Mouse (Mus musculus) heart, postnatal 10 days (tissue): Measurements from ENCODE around the gene Myom1. TPM values are rescaled to one million over a fixed set of nuclear protein-coding genes. Genes with fewer than 3 reads are reported as not detected.
A peak's percentile ranks its signal among the peaks of the same experiment; 100 is the strongest.
"Not testable (repeated sequence)": the region's sequence is repeated elsewhere in the genome, so short reads cannot be mapped to it uniquely, and the experiment has no call there.

ENCODE experiments used
- DNase-seq, 2 experiments: peaks; one replicate each; pipeline ENCODE4 v3.0.0; 2021
- intact Hi-C: fragments of 180-260 bp; cut with DNase I; formaldehyde crosslinking; loops from one replicate; pipeline ENCODE4 v1.15.1; 2025
- total RNA-seq, 2 experiments: library from RNA; stranded (reverse); gene quantifications; 2 replicates each; pipeline ENCODE4 v1.2.3; 2021

Myom1 gene
- total RNA-seq: 1,000 to 10,000 TPM; 1,058 to 1,064 TPM

DNA sequence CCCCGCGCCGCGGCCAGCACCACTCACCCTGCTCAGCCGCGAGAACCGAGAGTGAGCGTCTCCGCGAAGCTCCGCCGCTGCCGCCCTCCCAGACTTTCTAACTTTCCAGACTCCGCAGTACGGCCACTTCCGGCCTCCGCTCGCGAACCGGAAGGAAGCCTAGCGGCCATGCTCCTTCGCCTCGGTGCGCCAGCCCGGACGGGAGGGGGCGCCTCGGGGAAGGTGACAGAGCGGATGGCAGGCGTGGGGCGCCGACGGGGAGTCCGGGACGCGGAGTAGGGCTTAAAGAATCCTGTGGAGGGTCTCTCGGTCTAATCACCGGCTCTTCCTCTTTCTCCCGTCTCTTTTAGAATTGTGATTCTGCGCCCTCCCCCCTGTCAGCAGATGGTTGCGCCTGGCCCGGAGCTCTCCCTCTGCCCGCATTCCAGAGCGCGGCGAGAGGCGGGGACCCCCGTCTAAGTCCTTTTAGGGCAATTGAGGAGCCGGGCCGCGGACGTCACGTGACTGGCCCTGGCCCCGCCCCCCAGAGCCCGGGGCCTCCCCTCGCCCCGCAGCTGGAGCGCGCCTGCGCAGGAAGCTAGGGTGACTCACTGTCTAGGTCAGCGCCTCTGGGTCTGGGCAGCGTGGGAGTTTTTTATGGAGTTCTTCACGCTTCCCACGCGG, at the start of gene Myom1:
Myom1 (plus strand) TSS at position 553 of the 663 bp plus-strand sequence.
- DNase-seq: peak; percentile 99 to 100
- intact Hi-C loops: loop anchor here (2.0 to 5.0 kb wide), 3 partner anchors 17 to 195 kb away; partner anchors contain the start of gene Lpin2

DNA sequence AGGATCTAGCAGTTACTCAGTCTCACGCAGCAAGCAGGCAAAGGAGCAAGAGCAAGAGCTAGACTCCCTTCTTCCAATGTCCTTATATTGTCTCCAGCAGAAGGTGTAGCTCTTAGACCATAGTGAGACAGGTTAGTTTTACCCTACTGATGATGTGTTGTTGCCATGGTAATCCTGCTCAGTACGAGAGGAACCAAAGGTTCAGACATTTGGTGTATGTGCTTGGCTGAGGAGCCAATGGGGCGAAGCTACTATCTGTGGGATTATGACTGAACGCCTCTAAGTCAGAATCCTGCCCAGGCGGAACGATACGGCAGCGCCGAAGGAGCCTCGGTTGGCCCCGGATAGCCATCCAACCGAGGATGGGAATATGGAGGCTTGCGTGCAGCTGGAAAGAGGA, 38.9 kb upstream of the Myom1 start:
- intact Hi-C loops: not testable (repeated sequence)
- DNase-seq: peak; percentile 96 to 99

DNA sequence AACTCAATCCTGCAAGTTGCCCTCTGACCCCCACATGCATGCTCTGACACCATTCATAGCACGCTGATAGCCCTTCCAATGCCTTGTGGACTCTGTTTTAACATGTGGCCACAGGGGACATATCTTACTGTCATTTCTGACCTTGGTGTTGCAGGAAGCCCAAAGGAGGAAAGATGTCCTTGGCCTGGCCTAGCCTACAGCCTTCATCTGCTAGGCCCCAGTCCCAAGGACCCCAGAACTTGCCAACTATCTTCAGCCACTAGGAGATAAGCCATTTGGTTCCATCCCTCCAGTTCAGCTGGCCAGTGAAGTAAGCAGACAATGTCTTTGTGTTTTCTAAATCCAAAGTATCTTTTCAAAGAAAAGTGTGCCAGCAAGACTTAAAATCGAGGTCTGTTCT, 37.2 kb upstream of the Myom1 start:
- no peak for DNase-seq
- intact Hi-C loops: loop anchor here (5.0 kb wide), 1 partner anchor 228 kb away; no protein-coding TSS in a partner anchor

DNA sequence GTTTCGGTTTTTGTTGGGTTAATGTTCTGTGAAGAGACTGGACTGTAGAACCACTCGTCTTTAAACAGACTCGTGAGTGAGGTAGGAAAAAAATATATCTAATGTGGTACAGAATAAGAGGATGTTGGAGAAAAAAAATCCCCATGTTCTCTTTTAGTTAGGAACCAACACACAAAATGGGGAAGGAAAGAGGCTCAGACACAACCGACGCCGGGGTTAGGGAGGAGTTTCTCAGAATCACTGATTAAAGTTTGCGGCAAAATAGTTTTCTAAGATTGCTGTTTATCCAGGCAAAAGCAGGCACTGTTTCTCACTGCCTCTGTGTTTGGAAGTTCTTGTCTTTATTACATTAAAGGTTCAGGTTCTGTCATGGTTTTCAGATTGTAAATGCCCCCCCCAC, 36.3 kb upstream of the Myom1 start:
- intact Hi-C loops: loop anchor here (5.0 kb wide), 1 partner anchor 229 kb away; no protein-coding TSS in a partner anchor
- no peak for DNase-seq

DNA sequence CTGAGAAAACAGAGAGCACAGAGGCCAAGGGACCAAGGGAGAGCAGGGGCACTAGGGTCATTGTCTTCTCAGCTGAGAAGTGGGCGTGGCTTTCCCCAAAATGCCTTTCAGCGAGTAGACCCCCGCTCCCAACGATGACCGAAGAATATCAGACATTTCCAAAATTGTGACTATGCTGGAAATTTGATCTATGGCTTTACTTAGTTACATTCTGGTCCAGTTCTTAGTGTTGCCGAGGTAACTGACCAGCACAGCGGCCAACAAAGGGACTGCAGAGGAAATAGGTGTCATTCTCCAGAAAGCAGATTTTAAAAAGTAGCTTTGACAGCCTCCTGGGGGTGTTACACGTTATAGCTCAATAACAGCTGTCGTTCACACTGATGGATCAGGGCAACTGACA, 35.2 kb upstream of the Myom1 start:
- intact Hi-C loops: loop anchor here (5.0 kb wide), 1 partner anchor 230 kb away; no protein-coding TSS in a partner anchor
- no peak for DNase-seq

DNA sequence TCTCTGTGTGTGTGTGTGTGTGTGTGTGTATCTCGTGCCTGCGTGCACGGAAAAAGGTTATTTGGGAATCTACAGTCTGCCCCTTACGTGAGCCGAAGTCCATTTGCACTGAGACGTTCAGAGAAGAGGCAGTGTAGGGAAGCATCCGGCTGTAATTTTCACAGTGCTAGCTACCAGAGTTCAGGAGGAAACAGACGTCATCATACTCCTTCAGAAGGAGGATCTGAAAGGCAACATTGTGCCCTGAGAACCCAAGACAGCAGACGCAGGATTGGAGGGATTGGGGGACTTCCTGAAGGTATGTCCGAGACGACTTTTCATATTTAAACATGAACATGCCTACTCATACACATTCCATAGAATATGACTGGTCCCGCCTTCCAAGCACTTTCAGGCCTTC, 34.8 kb upstream of the Myom1 start:
- no peak for DNase-seq
- intact Hi-C loops: loop anchor here (1.0 to 5.0 kb wide), 3 partner anchors 121 to 260 kb away; no protein-coding TSS in a partner anchor

- intact Hi-C loops: loop anchor here (1.0 to 5.0 kb wide), 4 partner anchors 122 to 261 kb away; no protein-coding TSS in a partner anchor
- DNase-seq: no peak
Observed at GRCm38 (mm10) chr17:70968606-70969191, 33.7 kb upstream of the Myom1 start.

- intact Hi-C loops: loop anchor here (10.0 kb wide), 1 partner anchor 446 kb away; no protein-coding TSS in a partner anchor
- DNase-seq: no peak
Observed at GRCm38 (mm10) chr17:70971206-70971605, 31.2 kb upstream of the Myom1 start.

DNA sequence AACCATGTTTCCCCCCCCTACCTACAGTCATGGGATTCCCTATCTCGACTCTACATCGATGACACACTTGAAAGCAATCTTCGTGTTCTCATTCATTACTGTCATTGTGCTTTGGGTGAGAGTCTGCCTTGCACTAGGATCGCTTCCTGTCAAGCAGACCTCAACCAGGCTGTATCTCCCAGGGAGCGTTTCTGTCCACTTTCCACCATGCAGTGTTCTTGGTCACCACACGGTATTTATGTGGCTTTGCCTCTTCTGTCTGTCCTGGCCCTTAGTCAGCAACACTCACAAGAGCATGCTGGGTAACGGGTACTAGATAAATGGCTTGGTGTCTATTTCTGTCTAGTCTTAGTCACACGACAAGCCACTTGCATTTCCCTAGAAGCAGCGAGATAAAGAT, 29.0 kb upstream of the Myom1 start:
- no peak for DNase-seq
- intact Hi-C loops: loop anchor here (10.0 kb wide), 1 partner anchor 449 kb away; no protein-coding TSS in a partner anchor

DNA sequence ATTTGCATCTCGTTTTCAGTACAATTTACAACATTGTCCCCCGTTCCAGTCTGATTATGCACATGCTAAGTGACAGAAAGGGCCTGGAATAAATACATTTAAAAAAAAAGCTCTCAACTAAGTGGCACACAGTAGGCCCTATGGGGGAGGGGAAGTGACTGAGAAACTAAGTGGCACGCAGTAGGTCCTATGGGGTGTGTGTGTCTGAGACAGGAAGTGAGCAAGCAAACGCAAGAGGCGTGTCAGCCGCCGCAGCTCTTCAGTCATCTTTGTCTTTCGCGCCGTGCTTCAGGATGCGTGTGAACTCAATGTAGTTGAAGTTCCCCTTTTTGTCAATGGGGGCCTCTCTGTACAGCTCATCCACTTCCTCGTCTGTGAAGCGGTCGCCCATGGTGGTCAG, 28.4 kb upstream of the Myom1 start:
- intact Hi-C loops: loop anchor here (10.0 kb wide), 1 partner anchor 449 kb away; no protein-coding TSS in a partner anchor

DNA sequence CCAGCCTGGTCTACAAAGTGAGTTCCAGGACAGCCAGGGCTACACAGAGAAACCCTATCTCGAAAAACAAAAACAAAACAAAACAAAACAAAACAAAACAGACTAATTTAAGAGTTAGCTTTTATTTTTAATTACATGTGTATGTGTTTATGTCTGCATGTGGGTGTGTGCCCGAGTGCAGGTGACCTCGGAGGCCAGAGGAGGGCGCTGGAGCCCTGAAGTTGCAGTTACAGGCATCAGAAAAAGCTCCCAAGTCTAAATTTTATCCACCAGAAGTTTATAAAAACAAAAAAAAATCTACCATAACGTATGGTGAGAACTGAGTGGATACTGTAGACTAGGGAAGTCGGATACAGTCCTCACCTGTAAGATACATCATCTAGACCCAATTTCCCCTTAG, 24.6 kb upstream of the Myom1 start:
- peak in 1 of 2 experiments; percentile 27 for DNase-seq
- intact Hi-C loops: loop anchor here (5.0 to 10.0 kb wide), 2 partner anchors 215 to 453 kb away; no protein-coding TSS in a partner anchor

More for the DNA sequence above, 28.4 kb upstream of the Myom1 start:
- DNase-seq: not testable (repeated sequence)

GRCm38 (mm10) chr17:70979345-70980223, 22.8 kb upstream of the Myom1 start:
- peak; percentile 67 to 72 for DNase-seq
- intact Hi-C loops: loop anchor here (5.0 to 10.0 kb wide), 2 partner anchors 213 to 455 kb away; no protein-coding TSS in a partner anchor

- no peak for DNase-seq
- intact Hi-C loops: loop anchor here (5.0 kb wide), 1 partner anchor 212 kb away; no protein-coding TSS in a partner anchor
Observed at GRCm38 (mm10) chr17:70985501-70986354, 16.7 kb upstream of the Myom1 start.

- no peak for DNase-seq
- intact Hi-C loops: loop anchor here (5.0 kb wide), 1 partner anchor 211 kb away; no protein-coding TSS in a partner anchor
Observed at GRCm38 (mm10) chr17:70986355-70986740, 16.1 kb upstream of the Myom1 start.

DNA sequence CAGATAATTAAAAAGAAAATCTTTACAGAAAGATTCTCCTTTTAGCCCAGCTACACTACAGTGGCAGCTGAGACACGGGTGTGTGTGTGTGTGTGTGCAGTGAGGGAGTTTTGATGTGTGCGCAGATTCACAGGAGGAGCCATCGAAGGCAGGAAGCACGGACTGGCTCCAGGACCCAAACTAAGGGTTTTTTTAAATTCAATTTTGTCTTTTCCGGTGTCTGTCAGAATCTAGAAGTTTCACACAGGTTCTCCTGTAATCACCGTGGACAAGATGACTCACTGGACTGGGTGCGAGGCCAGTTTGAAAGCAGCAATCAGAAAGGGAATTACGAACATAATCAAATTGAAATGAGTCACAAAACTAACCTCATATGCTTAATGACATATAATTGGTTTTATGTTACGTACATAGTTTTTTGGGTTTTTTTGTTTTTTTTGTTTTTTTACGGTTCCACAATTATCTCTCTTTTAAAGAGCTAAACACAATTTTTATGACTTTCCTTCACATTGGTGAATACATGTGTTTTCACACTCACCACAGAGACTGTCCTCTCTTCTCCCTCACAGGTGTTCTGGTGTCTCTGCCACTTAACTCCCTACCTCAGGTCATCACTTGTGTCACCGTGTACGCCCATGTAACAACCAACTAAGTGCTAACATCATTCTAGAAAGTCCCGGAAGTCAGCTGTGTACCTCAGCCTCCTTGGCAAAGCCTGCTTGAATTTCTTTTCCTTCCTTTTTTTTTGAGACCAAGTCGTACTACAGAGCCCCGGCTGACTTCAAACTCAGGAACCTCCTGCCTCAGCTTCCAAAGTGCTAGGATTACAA, 15.4 kb upstream of the Myom1 start:
- intact Hi-C loops: loop anchor here (5.0 kb wide), 1 partner anchor 210 kb away; no protein-coding TSS in a partner anchor
- DNase-seq: no peak

- intact Hi-C loops: loop anchor here (5.0 kb wide), 1 partner anchor 209 kb away; no protein-coding TSS in a partner anchor
- DNase-seq: no peak
Observed at GRCm38 (mm10) chr17:70988337-70988767, 14.1 kb upstream of the Myom1 start.

DNA sequence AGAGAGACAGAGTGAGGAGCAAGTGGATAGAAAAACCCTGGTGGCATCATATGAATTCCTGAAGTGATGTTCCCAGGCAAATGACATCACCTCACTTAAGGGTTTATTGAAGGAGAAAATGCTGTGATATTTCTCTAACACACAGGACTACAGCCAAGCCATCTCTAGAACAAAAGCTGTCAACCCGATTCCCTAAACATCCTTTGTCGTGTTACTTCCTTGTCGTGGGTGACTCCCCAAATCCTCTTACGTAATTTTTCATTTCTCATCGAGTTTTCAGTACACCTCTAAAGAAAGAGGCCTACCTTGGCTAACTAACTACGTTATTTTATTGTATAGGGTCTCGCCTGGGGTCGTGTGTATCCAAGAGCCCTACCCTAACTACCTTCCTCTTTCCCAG, 13.0 kb upstream of the Myom1 start:
- intact Hi-C loops: loop anchor here (5.0 kb wide), 1 partner anchor 208 kb away; no protein-coding TSS in a partner anchor
- DNase-seq: no peak

DNA sequence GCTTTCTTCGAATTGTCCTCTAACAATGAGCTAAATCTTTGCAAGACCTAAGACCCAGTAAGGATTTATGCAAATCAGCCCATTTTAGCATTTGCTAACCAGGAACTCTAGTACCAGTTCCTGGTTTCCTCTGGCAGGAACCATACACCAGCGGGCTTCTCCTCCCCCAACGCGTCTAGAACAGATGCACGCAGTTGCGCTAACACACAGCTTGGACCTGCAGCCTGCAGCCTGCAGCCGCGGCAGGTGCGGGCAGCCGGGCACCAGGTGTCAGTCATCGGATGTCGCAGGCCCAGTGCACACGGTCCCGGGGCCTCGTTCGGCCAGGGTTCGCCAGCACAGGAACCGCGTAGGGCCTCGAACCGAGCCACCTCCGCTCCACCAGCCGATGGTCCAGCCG, 12.4 kb upstream of the Myom1 start:
- DNase-seq: no peak
- intact Hi-C loops: loop anchor here (5.0 kb wide), 1 partner anchor 207 kb away; no protein-coding TSS in a partner anchor
